Mouse (Mus musculus) forebrain, embryonic 12.5 days (tissue): ENCODE measurements around the gene Qpct. TPM values are rescaled to one million over a fixed set of nuclear protein-coding genes. Genes with fewer than 3 reads are reported as not detected.
A peak's percentile ranks its signal among the peaks of the same experiment; 100 is the strongest.
"Not testable (repeated sequence)": the region's sequence is repeated elsewhere in the genome, so short reads cannot be mapped to it uniquely, and the experiment has no call there.

Source experiments
- ATAC-seq: fragments of 200-750 bp; cut with Nextera tagmentation; 2 replicates; pipeline ENCODE4 v1.8.0; 2017; ENCODE audit warnings: moderate TSS enrichment; ENCODE audit not compliant: low FRiP score
- H3K27ac ChIP-seq: fragments of 300-500 bp; sonication (generic); 2 replicates; pipeline ENCODE4 v1.5.1; 2016; ENCODE audit warnings: mild to moderate bottlenecking
- H3K27me3 ChIP-seq: fragments of 300-500 bp; sonication (generic); 2 replicates; pipeline ENCODE4 v1.6.1; 2016; ENCODE audit warnings: mild to moderate bottlenecking
- H3K36me3 ChIP-seq: fragments of 300-500 bp; sonication (generic); replicated peaks from 2 replicates; pipeline ENCODE4 v1.6.1; 2016; ENCODE audit warnings: mild to moderate bottlenecking
- H3K4me1 ChIP-seq: fragments of 300-500 bp; sonication (generic); 2 replicates; pipeline ENCODE4 v1.6.1; 2016
- H3K4me2 ChIP-seq: fragments of 300-500 bp; sonication (generic); 2 replicates; pipeline ENCODE4 v1.6.1; 2016; ENCODE audit warnings: mild to moderate bottlenecking, moderate library complexity
- H3K4me3 ChIP-seq: fragments of 300-500 bp; sonication (generic); replicated peaks from 2 replicates; pipeline ENCODE4 v1.5.1; 2016; ENCODE audit warnings: mild to moderate bottlenecking
- H3K9ac ChIP-seq: fragments of 300-500 bp; sonication (generic); 2 replicates; pipeline ENCODE4 v1.6.1; 2016; ENCODE audit warnings: mild to moderate bottlenecking
- H3K9me3 ChIP-seq: fragments of 300-500 bp; sonication (generic); 2 replicates; pipeline ENCODE4 v1.6.1; 2016
- WGBS: fragments of 180-500 bp; shearing (Covaris S2); methylation state at CpG from one replicate; pipeline ENCODE4 v1.1.7; 2016; 5-methylcytosine and 5-hydroxymethylcytosine counted together
- polyA plus RNA-seq: library from polyadenylated mRNA; unstranded; fragments of >200 nt; fragmentation: Nextera tagmentation; extraction: Ambion mirVana; gene quantifications from 2 replicates; pipeline ENCODE4 v1.2.1, GENCODE M21; 2016

Qpct gene
- polyA plus RNA-seq, 1 experiment from 2014 or later: 8.8 TPM

DNA sequence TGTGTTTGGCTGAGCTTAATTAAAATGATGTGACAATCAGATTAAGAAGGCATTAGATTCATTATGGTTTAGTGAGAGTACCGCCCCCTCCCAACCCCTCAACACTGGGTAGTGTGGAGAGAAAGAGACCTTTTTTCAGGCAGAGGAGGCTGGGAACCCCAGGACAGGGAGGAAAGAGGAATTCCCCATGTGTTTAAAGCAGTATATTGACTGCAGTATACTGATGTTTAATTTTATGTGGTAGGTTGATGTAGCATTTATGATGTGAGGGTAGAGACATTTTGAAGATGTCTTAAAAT lies 26.1 kb downstream of the Qpct start:
- Histone ChIP-seq H3K9me3 (no peaks in the 10 kb centered on the region), H3K4me2 (no peak overlapping the region), H3K9ac (no peak overlapping the region), H3K4me1 (no peaks in the 10 kb centered on the region), H3K36me3 (no peaks in the 10 kb centered on the region), H3K27me3 (no peaks in the 10 kb centered on the region), H3K27ac (no peak overlapping the region), H3K4me3 (no peak overlapping the region)
- 86% methylated on average over 1 of the region's 1 CpGs for WGBS
- ATAC-seq: no peak

DNA sequence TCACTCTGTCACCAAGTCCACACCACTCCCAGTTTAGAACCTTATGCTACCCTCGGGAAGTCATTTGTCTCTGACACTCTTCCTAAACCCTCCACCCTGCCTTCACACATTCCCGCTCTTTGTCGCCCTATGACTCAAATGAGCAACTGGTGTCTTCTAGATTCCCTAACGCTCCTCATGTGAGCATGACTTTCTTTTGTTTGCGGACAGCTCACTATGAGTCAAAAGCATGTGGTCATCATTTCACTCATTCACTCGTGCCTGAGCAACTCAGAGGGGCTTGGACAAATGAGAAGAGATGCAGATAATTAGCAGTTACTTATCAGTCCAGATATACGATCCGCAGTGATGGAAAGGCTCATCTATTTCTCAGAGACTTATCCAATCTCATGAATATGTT lies 26.5 kb downstream of the Qpct start:
- Histone ChIP-seq H3K4me1 (no peaks in the 10 kb centered on the region), H3K9ac (no peak overlapping the region), H3K27ac (no peak overlapping the region), H3K36me3 (no peaks in the 10 kb centered on the region), H3K27me3 (no peaks in the 10 kb centered on the region), H3K9me3 (no peaks in the 10 kb centered on the region), H3K4me2 (no peak overlapping the region), H3K4me3 (no peak overlapping the region)
- WGBS: 86% methylated on average over 8 of the region's 8 CpGs
- no peak for ATAC-seq

DNA sequence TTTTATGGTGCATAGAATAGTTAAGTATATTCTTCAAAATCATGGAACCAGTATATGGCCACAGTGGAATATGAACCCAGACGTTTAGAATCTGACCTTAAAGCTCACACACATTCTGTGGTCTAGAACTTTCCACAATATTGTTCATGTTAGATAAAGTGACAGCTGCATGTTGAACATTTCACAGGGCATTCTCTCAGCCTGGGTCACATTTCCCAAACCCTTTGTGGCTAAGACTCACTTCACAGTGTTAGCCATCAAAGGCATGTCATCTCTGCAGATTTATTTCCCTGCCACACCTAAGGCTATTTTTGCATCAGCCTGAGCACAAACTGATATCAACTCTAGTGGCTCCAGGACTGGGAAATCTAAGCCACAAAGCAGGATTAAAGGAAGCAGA lies 40.0 kb downstream of the Qpct start:
- no peaks in the 10 kb centered on the region for H3K9me3 ChIP-seq
- no peak overlapping the region for H3K4me3 ChIP-seq
- 73% methylated on average over 1 of the region's 1 CpGs for WGBS
- H3K27ac ChIP-seq: no peak overlapping the region
- no peak for ATAC-seq
- no peak overlapping the region for H3K9ac ChIP-seq
- no peak overlapping the region for H3K4me2 ChIP-seq
- no peaks in the 10 kb centered on the region for H3K4me1 ChIP-seq
- no peaks in the 10 kb centered on the region for H3K27me3 ChIP-seq
- no peaks in the 10 kb centered on the region for H3K36me3 ChIP-seq

DNA sequence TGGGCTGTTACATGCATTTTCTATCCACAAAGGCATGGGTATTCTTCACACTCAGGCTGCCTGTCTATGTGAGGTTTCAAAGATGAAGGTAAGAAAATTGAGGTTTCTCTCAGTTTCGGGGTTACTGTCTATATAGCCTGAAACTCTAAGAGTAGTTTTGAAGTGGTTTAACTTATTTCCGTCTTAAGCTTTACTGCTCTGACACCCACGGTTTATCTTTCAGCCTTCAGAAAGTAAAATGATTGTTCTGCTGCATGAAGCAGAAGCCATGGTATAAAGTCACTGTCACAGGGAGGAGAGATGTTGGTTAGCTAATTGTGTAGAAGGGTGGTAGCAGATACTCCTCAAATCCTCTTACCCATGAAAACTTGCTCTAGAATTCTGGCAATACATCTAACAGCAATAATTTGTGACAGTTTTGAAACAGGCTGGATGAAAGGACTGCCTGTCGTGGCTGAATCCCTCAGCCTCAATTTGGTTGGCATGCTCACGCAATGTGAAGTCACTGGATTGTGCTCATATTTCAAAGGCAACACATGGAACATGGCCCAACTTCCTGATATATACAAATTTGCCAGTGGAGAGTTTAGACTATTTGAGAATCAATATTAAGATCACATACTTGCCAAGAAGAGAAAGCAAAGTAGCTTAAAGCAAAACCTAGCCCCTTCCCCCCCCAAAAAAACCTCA lies 41.7 kb downstream of the Qpct start:
- no peaks in the 10 kb centered on the region for H3K9me3 ChIP-seq
- H3K27ac ChIP-seq: no peak overlapping the region
- no peak overlapping the region for H3K4me2 ChIP-seq
- ATAC-seq: no peak
- no peaks in the 10 kb centered on the region for H3K4me1 ChIP-seq
- 85% methylated on average over 5 of the region's 5 CpGs for WGBS
- no peaks in the 10 kb centered on the region for H3K27me3 ChIP-seq
- no peak overlapping the region for H3K4me3 ChIP-seq
- no peak overlapping the region for H3K9ac ChIP-seq
- no peaks in the 10 kb centered on the region for H3K36me3 ChIP-seq

DNA sequence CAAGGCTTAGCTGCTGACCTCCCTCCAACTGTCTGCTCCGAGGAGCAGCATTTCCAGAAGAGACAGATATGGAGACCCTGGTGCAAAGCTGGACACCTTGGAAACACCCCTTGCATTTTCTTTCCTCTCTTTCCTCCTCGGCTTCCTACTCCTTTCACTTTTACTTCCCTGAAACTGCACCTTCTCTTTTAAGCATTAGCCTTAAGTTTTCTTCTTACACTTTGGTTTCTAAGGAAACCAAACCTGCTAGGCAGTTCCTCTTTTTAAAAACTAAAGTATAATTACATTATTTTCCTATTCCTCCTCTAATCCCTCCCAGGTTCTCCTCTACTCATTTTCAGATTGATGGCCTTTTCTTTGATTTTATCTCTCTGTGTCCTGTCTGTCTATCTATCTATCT lies 43.9 kb downstream of the Qpct start:
- H3K27me3 ChIP-seq: no peaks in the 10 kb centered on the region
- no peak overlapping the region for H3K4me2 ChIP-seq
- no peaks in the 10 kb centered on the region for H3K36me3 ChIP-seq
- WGBS: 89% methylated on average over 2 of the region's 2 CpGs
- no peaks in the 10 kb centered on the region for H3K9me3 ChIP-seq
- no peak overlapping the region for H3K9ac ChIP-seq
- no peaks in the 10 kb centered on the region for H3K4me1 ChIP-seq
- no peak for ATAC-seq
- no peak overlapping the region for H3K27ac ChIP-seq
- H3K4me3 ChIP-seq: no peak overlapping the region

DNA sequence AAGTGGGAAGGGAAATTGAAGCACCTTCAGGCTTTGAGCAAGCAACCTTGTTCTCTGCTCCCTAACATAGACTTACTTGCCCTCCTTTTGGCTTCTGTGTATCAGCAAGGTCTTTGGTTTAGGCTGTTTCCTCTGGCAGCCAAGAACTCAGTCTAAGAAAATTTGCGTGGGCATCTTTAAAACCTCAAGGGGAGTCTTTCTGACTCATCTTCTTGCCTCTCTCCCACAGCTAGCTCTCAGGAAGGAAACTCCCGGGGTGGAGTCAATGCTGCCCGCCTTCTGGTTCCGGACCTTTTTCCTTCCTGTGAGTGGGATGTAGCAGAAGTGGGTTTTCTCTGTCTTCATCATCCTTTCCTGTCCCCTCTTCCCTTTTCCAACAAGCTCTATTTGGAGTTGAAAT lies 48.2 kb downstream of the Qpct start:
- ATAC-seq: no peak
- 87% methylated on average over 4 of the region's 4 CpGs for WGBS
- no peaks in the 10 kb centered on the region for H3K9me3 ChIP-seq
- H3K9ac ChIP-seq: no peak overlapping the region
- H3K4me2 ChIP-seq: no peak overlapping the region
- H3K36me3 ChIP-seq: no peaks in the 10 kb centered on the region
- no peak overlapping the region for H3K27ac ChIP-seq
- H3K4me3 ChIP-seq: no peak overlapping the region
- H3K27me3 ChIP-seq: no peaks in the 10 kb centered on the region
- no peaks in the 10 kb centered on the region for H3K4me1 ChIP-seq

DNA sequence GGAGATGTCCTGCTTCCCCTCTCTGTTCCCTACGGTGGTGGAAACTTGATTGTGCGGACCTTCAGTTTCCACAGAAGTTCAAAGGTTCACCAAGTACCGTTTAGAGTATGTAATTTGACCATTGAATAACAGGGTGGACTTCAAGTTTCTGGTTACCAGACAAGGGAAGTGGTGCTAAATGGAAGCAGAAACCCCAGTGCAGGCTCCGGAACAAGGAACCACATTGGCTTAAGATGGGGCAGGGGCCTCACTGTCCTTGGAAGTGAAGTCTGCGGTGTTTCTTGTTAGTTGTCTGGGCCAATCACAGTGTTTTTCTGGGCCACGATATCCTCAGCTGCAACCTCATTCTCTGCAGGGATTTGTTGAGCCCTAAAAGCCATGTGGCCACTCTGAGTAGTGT lies 56.5 kb downstream of the Qpct start:
- Histone ChIP-seq H3K4me1 (no peaks in the 10 kb centered on the region), H3K36me3 (no peaks in the 10 kb centered on the region), H3K4me2 (no peak overlapping the region), H3K27ac (no peak overlapping the region), H3K9ac (no peak overlapping the region), H3K9me3 (no peaks in the 10 kb centered on the region), H3K27me3 (no peaks in the 10 kb centered on the region), H3K4me3 (no peak overlapping the region)
- no peak for ATAC-seq
- WGBS: 81% methylated on average over 6 of the region's 6 CpGs

DNA sequence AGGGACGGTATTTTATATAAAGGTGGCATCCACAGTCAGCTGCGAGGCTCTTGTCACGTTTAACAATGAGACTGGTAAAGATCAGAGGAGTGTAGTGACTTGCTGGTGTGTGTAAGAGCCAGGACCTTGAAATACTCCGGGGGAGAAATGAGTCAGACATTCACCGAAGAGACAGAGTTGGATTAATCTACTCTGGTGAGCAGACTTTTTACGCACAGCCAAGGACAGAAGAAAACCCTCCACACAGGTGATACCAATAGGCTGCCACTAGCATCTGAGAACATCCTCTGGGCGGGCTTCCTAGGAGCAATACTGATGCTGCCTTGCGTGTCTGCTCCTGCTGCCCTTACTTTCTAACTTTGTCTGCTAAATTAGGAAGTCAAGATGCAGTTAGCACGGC lies 57.9 kb downstream of the Qpct start:
- no peak for ATAC-seq
- Histone ChIP-seq H3K4me3 (no peak overlapping the region), H3K27me3 (no peaks in the 10 kb centered on the region), H3K4me1 (no peaks in the 10 kb centered on the region), H3K4me2 (no peak overlapping the region), H3K9ac (no peak overlapping the region), H3K9me3 (no peaks in the 10 kb centered on the region), H3K27ac (no peak overlapping the region), H3K36me3 (no peaks in the 10 kb centered on the region)
- 85% methylated on average over 9 of the region's 9 CpGs for WGBS

DNA sequence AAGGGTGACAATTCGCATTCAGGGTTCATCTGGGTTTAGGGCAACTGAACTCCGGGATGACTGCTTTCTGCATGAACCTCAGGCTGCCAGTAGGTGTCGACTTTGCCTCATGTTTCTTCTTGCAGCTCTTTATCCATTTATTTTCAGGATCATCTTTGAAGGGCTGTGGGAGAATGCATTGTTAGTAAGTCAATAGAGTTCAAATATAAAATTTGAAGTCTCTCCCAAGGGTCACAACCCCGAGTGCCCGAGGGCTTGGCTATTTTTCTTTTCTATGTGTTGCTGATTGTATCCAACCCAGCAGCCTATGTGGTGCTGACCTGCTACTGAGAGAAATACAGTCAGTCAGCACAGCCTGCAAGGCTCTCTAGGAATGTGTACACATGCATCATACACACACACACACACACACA lies 59.2 kb downstream of the Qpct start:
- Histone ChIP-seq H3K27ac (no peak overlapping the region), H3K4me3 (no peak overlapping the region), H3K4me1 (no peaks in the 10 kb centered on the region), H3K9me3 (no peaks in the 10 kb centered on the region), H3K4me2 (no peak overlapping the region), H3K9ac (no peak overlapping the region), H3K36me3 (no peaks in the 10 kb centered on the region), H3K27me3 (no peaks in the 10 kb centered on the region)
- peak; percentile 71; the same call in 1 of the 2 replicates for ATAC-seq
- WGBS: 34% methylated on average over 5 of the region's 5 CpGs

DNA sequence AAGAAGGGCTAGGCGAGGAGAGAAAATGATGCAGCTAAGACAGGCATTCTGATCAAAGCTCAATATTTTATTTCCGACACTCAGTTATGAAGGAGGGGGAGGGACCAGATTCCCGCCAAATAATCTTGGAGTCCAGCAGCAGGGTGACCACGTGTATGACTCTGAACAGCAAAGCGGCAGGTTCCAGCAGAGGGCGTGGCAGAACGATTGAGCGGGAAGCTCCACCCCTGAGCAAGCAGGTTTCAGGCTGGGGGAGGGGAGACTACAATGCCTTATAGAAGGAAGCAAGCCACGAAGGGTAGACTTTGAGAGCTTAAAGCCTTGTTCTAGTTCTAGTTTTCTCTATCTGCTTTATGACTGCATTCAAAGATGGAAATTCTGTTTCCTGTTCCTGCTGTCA lies 63.5 kb downstream of the Qpct start:
- not testable (repeated sequence) for H3K4me1 ChIP-seq, H3K27me3 ChIP-seq, ATAC-seq, H3K9me3 ChIP-seq, H3K4me2 ChIP-seq, H3K27ac ChIP-seq, H3K9ac ChIP-seq, H3K4me3 ChIP-seq, H3K36me3 ChIP-seq
- 59% methylated on average over 9 of the region's 9 CpGs for WGBS

DNA sequence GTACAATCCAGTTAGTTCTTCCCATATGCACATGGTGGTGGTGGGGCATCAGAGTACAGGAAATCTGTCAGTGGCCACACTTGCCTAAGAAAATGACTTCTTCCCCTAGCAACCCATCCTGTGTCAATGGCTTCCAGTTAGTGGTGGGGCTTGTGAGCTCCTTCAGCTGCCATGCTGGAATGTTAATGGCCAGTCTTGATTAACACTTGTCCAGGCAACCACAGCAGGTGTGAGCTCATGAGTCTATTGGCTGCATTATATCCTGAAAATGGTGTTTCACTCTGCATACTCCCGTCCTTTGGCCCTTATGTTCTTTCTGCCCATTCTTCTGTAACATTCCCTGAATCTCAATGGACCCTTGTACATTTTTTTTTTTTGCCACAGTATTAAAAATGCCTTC lies 67.4 kb downstream of the Qpct start:
- H3K36me3 ChIP-seq: no peaks in the 10 kb centered on the region
- no peak overlapping the region for H3K9ac ChIP-seq
- no peak overlapping the region for H3K4me2 ChIP-seq
- H3K4me1 ChIP-seq: no peaks in the 10 kb centered on the region
- 67% methylated on average over 1 of the region's 1 CpGs for WGBS
- no peaks in the 10 kb centered on the region for H3K9me3 ChIP-seq
- H3K4me3 ChIP-seq: no peak overlapping the region
- no peak overlapping the region for H3K27ac ChIP-seq
- H3K27me3 ChIP-seq: no peaks in the 10 kb centered on the region
- ATAC-seq: no peak

DNA sequence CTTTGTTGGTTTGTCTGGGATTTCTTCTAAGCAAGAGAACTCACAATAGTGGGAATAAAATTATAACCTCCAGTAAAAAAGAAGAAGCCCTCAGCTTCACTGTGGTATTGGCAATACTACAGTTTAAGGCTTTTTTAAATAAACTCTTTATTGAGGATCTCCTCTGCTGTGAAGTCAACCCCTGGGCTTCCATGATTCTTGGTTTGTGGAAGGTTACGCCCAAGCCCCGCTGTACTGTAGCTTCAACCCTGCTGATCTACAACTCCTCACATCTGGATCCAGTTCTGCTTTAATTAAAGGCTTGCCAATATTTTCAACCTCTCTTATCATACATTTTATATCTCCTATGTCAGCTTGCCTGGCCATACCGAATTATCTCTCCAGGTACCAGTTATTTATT lies 68.6 kb downstream of the Qpct start:
- ATAC-seq: no peak
- Histone ChIP-seq H3K9ac (no peak overlapping the region), H3K27me3 (no peaks in the 10 kb centered on the region), H3K4me3 (no peak overlapping the region), H3K4me1 (no peaks in the 10 kb centered on the region), H3K4me2 (no peak overlapping the region), H3K36me3 (no peaks in the 10 kb centered on the region), H3K9me3 (no peaks in the 10 kb centered on the region), H3K27ac (no peak overlapping the region)
- WGBS: 87% methylated on average over 3 of the region's 3 CpGs

DNA sequence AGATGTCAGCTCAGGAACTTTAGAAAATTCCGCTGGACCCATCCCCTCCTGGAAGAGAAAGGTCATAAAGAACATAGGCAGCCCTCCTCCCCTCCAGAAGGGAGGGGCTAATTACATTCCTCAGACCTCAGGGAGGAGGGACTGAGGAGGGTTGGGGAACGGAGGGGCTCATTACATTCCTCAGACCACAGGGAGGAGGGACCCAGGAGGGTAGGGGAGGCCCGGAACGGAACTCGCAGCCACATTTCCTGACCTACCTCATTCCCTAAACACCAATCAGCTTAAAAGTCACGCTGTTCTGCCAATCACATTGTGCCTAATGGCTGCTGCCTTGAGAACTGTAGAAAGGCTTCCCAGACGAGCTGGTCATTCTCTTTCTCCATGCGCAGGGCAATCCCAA lies 82.0 kb downstream of the Qpct start:
- WGBS: 54% methylated on average over 8 of the region's 8 CpGs
- no peak overlapping the region for H3K9ac ChIP-seq
- no peak overlapping the region for H3K27ac ChIP-seq
- H3K9me3 ChIP-seq: no peaks in the 10 kb centered on the region
- no peaks in the 10 kb centered on the region for H3K27me3 ChIP-seq
- no peaks in the 10 kb centered on the region for H3K36me3 ChIP-seq
- H3K4me1 ChIP-seq: no peaks in the 10 kb centered on the region
- no peak overlapping the region for H3K4me3 ChIP-seq
- H3K4me2 ChIP-seq: no peak overlapping the region
- ATAC-seq: no peak

DNA sequence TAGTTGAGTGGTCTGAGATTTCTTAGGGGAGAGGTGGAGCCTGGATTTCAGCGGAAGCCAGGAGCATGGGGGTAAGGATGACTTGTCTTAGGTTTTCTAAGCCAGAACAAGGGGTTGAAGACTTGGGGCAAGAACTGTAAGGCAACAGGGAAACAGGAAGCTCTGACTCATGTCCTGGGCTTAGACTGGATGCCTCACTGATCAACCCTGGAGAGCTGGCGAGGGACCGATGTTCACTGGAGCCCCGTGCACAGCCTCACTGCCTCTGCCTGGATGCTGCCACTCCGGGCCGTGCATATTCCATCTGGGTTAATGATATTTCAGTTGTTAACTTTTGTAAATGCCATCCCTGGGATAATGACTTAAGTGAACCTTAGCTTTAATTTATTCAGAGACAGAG lies 84.1 kb downstream of the Qpct start:
- ATAC-seq: no peak
- 91% methylated on average over 6 of the region's 6 CpGs for WGBS
- H3K27me3 ChIP-seq: no peaks in the 10 kb centered on the region

More for the DNA sequence above, 84.1 kb downstream of the Qpct start:
- Histone ChIP-seq H3K9me3 (no peaks in the 10 kb centered on the region), H3K9ac (no peak overlapping the region), H3K4me3 (no peak overlapping the region), H3K36me3 (no peaks in the 10 kb centered on the region), H3K27ac (no peak overlapping the region), H3K4me1 (no peaks in the 10 kb centered on the region), H3K4me2 (no peak overlapping the region)
